9 mouse cellular contexts compared by ENCODE assay signal in the genomic region with DNA sequence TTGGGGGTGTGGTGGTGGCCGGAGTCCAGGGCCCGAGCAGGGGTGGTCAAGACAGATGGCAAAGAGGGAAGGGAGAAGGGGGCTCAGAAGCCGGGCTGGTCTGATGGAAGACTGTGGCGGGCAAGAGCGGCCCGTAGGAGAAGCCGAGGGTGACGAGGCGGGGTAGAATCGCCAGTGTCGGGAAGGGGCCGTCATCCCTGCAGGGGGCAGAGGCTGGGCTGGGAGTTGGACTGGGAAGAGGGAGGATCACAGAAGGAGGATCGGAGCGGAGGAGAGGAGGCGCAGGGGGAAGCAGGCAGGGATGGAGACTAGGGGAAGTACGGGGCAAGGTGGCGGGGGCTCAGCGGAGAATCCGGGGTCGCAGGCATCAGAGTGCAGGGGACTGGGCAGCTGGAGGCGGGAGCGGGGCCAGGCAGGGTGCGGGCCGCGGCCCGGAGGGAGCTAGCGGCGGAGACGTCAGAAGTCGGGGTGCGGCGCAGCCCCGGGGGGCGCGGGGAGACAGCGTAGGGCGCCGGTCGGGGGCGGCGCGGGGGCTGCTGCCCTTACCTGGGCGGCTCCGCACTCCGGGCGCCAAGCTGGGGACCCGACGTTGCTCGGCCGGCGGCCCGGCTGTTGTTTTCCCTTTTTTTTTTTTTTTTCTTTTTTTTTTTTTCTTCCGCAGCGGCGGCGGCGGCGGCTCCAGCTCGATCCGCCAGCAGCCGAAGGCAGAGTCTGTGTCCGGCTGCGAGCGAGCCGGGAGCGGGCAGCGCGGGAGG. TPM values are rescaled to one million over a fixed set of nuclear protein-coding genes. Genes with fewer than 3 reads are reported as not detected.
DNase-seq lines count a peak whose midpoint lies in the region; ATAC-seq and TF ChIP-seq lines count a peak whose summit lies in the region.
"Had no signal": no experiment of that assay in that cellular context is flagged by ENCODE, and none has a peak within 500 bp of the region (broad histone marks: within the 10 kb centered on the region; RNA-seq: fewer than 3 reads in every experiment).

A gene (minus strand): TSS at position 713 of the 755 bp plus-strand sequence.

- TF ChIP-seq CTCF in layer of hippocampus, adult 2 months (conservative IDR thresholded peaks at IDR 0.05) = no peak
- no peak for TF ChIP-seq CTCF in embryonic fibroblast, embryonic 13.5 days (IDR thresholded peaks at IDR 0.05; ENCODE audit: borderline replicate concordance, insufficient read depth, low read length)

- H3K27me3 ChIP-seq in hindbrain, embryonic 16.5 days (replicated peaks; ENCODE audit: control insufficient read depth, insufficient read depth, low read length) = no peaks in the 10 kb centered on the region
- H3K27me3 ChIP-seq in neural tube, embryonic 12.5 days (replicated peaks) = peaks cover 23% of the 10 kb centered on the region; the same call in 1 of the 2 replicates

- H3K27ac ChIP-seq in layer of hippocampus, adult 2 months = peak within 1 kb of the TSS; percentile 96
- no peak within 1 kb of the TSS for H3K27ac ChIP-seq in embryonic fibroblast, embryonic 13.5 days (ENCODE audit: insufficient read depth, low read length)
- H3K27ac ChIP-seq in hindbrain, embryonic 16.5 days (ENCODE audit: low read depth, low read length) = peak within 1 kb of the TSS; percentile 83
- H3K27ac ChIP-seq in neural tube, embryonic 12.5 days = no peak within 1 kb of the TSS

- TF ChIP-seq POLR2A in embryonic fibroblast, embryonic 13.5 days (IDR thresholded peaks at IDR 0.05; ENCODE audit: low read depth, low read length) = no peak

- ATAC-seq in hindbrain, embryonic 16.5 days = peak; percentile 85
- peak; percentile 84 for ATAC-seq in neural tube, embryonic 12.5 days (ENCODE audit: low FRiP score, low read depth)
- no peak for ATAC-seq in megakaryocyte progenitor cell, adult 5-6 weeks (replicated peaks; ENCODE audit: poor library complexity)

- H3K9me3 ChIP-seq in hindbrain, embryonic 16.5 days (ENCODE audit: control insufficient read depth, low read length) = no peaks in the 10 kb centered on the region
- no peaks in the 10 kb centered on the region for H3K9me3 ChIP-seq in neural tube, embryonic 12.5 days

- WGBS in hindbrain, embryonic 16.5 days = under 1% methylated on average over 60 of the region's 68 CpGs
- under 1% methylated on average over 52 of the region's 68 CpGs for WGBS in neural tube, embryonic 12.5 days

- H3K4me2 ChIP-seq in hindbrain, embryonic 16.5 days (ENCODE audit: low read length) = peak within 1 kb of the TSS; percentile 76
- H3K4me2 ChIP-seq in neural tube, embryonic 12.5 days (replicated peaks) = peak within 1 kb of the TSS; percentile 97

- peak; percentile 10 to 29 for DNase-seq in layer of hippocampus, adult 2 months (ENCODE audit: low spot score in 2 of 2)
- no peak for DNase-seq in layer of hippocampus, adult 11-12 months (ENCODE audit: low spot score)
- DNase-seq in adrenal gland, postnatal 25 days = peak; percentile 30
- peak; percentile 9 for DNase-seq in liver

- no peaks in the 10 kb centered on the region for H3K4me1 ChIP-seq in embryonic fibroblast, embryonic 13.5 days (ENCODE audit: control insufficient read depth, insufficient read depth, low read length)
- H3K4me1 ChIP-seq in hindbrain, embryonic 16.5 days (ENCODE audit: control insufficient read depth, insufficient read depth, low read depth, low read length) = peaks cover 8% of the 10 kb centered on the region
- peaks cover 17% of the 10 kb centered on the region for H3K4me1 ChIP-seq in neural tube, embryonic 12.5 days

- peak within 1 kb of the TSS; percentile 92 for H3K9ac ChIP-seq in hindbrain, embryonic 16.5 days (ENCODE audit: low read depth, low read length)
- peak within 1 kb of the TSS; percentile 92 for H3K9ac ChIP-seq in neural tube, embryonic 12.5 days

- peak within 1 kb of the TSS; percentile 77 for H3K4me3 ChIP-seq in layer of hippocampus, adult 2 months
- H3K4me3 ChIP-seq in embryonic fibroblast, embryonic 13.5 days (ENCODE audit: insufficient read depth, low read length) = peak within 1 kb of the TSS; percentile 58
- H3K4me3 ChIP-seq in hindbrain, embryonic 16.5 days (ENCODE audit: low read length) = peak within 1 kb of the TSS; percentile 82
- peak within 1 kb of the TSS; percentile 76 for H3K4me3 ChIP-seq in neural tube, embryonic 12.5 days

- H3K36me3 ChIP-seq in hindbrain, embryonic 16.5 days (ENCODE audit: control insufficient read depth, insufficient read depth, low read length) = no peaks in the 10 kb centered on the region
- H3K36me3 ChIP-seq in neural tube, embryonic 12.5 days = no peaks in the 10 kb centered on the region

RNA-seq across cellular contexts. Expression of the gene that starts here (rescaled TPM):
- 10 to 100 TPM; 53.0 to 63.2 TPM for total RNA-seq in layer of hippocampus, adult 2 months (2021)
- total RNA-seq in adrenal gland, postnatal 25 days (2021) = 2.0 and 2.1 TPM in 2 replicates
- polyA plus RNA-seq in embryonic fibroblast, embryonic 13.5 days (2011; ENCODE audit: insufficient read length, low read depth, missing spikeins) = 0.26 and 0.37 TPM in 2 replicates
- polyA plus RNA-seq in hindbrain, embryonic 16.5 days (2015; fragmentation: Nextera tagmentation; extraction: Ambion mirVana) = 11.4 and 12.0 TPM in 2 replicates
- 5.1 and 5.5 TPM in 2 replicates for polyA plus RNA-seq in neural tube, embryonic 12.5 days (2016; fragmentation: Nextera tagmentation; extraction: Ambion mirVana)
- total RNA-seq in megakaryocyte progenitor cell, adult 5-6 weeks (2015) = not detected in 2 replicates
- not detected in 2 replicates for total RNA-seq in megakaryocyte progenitor cell, adult 5-6 weeks (2017)
- total RNA-seq: neutrophil, adult 5-6 weeks had no signal

Comparison
In these comparisons a context has a peak if more than half of its experiments do, and no peak if none do; other contexts are left out.
1. RNA of the gene that starts here (total RNA-seq): 53.0 to 63.2 TPM in layer of hippocampus, adult 2 months; 2.0 to 2.1 TPM in adrenal gland, postnatal 25 days and not detected in megakaryocyte progenitor cell, adult 5-6 weeks; every median in the first group is over 10 times any median in the second.
2. H3K27ac ChIP-seq: peak in layer of hippocampus, adult 2 months (single experiment) and hindbrain, embryonic 16.5 days (single experiment); none in embryonic fibroblast, embryonic 13.5 days (single experiment) and neural tube, embryonic 12.5 days (single experiment).
3. Peak in every context shown above with its lines, with median percentiles within 50 percentile points of each other: H3K4me3 ChIP-seq.